Mouse (Mus musculus): ENCODE measurements at regions not wholly inside any gene's neighbourhood (a gene's known extent, or its start where the extent isn't known, plus 50 kb on each side); places are given as distances from the start of the nearest gene placed in this dataset.

DNA sequence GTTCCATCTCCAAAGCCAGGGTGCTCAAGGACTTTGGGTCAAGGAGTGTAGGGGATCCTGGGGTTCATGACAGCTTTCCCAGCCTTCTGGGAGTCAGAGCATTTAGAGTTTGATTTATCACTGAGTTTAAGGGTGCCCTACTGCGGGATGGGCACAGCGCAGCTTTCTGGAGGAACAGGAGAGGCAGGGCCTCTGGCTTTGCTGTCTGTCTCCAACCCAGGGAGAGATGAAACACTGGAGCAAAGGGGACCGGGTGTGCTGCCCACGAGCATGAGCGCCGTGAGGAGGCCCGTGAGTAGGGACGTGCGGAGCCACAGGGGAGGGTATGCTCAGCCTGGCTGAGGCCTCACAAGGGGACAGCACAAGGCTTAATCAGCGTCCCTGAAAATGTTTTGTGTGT, 89.1 kb upstream of the Tmem189 start:
- TF ChIP-seq POLR2A (IDR thresholded peaks at IDR 0.05; ENCODE audit: low read depth, low read length), result no peak
- TF ChIP-seq CTCF (IDR thresholded peaks at IDR 0.05; ENCODE audit: borderline replicate concordance, insufficient read depth, low read length), result no peak
